Mouse (Mus musculus) hindbrain, embryonic 10.5 days (tissue): ENCODE data around the gene Phc1. TPM values are rescaled to one million over a fixed set of nuclear protein-coding genes. Genes with fewer than 3 reads are reported as not detected.

Experiments
- DNase-seq: peaks from one replicate; pipeline ENCODE4 v3.0.0-alpha.2; 2017; ENCODE audit warnings: low spot score
- H3K27ac ChIP-seq: fragments of 300-500 bp; sonication (generic); 2 replicates; pipeline ENCODE4 v1.5.1; 2016; ENCODE audit warnings: mild to moderate bottlenecking, moderate library complexity
- H3K27me3 ChIP-seq: fragments of 300-500 bp; sonication (generic); 2 replicates; pipeline ENCODE4 v1.6.1; 2016; ENCODE audit warnings: mild to moderate bottlenecking; ENCODE audit not compliant: poor library complexity, insufficient read depth, severe bottlenecking
- H3K36me3 ChIP-seq: fragments of 300-500 bp; sonication (generic); 2 replicates; pipeline ENCODE4 v1.6.1; 2016; ENCODE audit warnings: mild to moderate bottlenecking, moderate library complexity
- H3K4me1 ChIP-seq: fragments of 300-500 bp; sonication (generic); replicated peaks from 2 replicates; pipeline ENCODE4 v1.6.1; 2016; ENCODE audit warnings: mild to moderate bottlenecking
- H3K4me3 ChIP-seq: fragments of 300-500 bp; sonication (generic); 2 replicates; pipeline ENCODE4 v1.5.1; 2016; ENCODE audit warnings: mild to moderate bottlenecking, moderate library complexity
- H3K9me3 ChIP-seq: fragments of 300-500 bp; sonication (generic); 2 replicates; pipeline ENCODE4 v1.6.1; 2016; ENCODE audit warnings: mild to moderate bottlenecking, moderate library complexity
- WGBS: fragments of 180-500 bp; shearing (Covaris S2); methylation state at CpG from one replicate; pipeline ENCODE4 v1.1.7; 2016; 5-methylcytosine and 5-hydroxymethylcytosine counted together
- polyA plus RNA-seq: library from polyadenylated mRNA; unstranded; fragments of >200 nt; fragmentation: Nextera tagmentation; extraction: Ambion mirVana; gene quantifications from 2 replicates; pipeline ENCODE4 v1.2.1, GENCODE M21; 2016

Gene Phc1
- polyA plus RNA-seq, 1 experiment from 2014 or later: 29.7 TPM

GRCm38 (mm10) chr6:122288263-122288662, 52.1 kb downstream of the Phc1 start:
- no peak for DNase-seq
- Histone ChIP-seq H3K36me3 (no peaks in the 10 kb centered on the region), H3K27me3 (no peaks in the 10 kb centered on the region), H3K9me3 (no peaks in the 10 kb centered on the region), H3K4me3 (no peak overlapping the region), H3K27ac (no peak overlapping the region), H3K4me1 (no peaks in the 10 kb centered on the region)
- 48% methylated on average over 1 of the region's 1 CpGs for WGBS

GRCm38 (mm10) chr6:122284823-122285222, 55.5 kb downstream of the Phc1 start:
- Histone ChIP-seq H3K9me3 (no peaks in the 10 kb centered on the region), H3K27me3 (no peaks in the 10 kb centered on the region), H3K36me3 (no peaks in the 10 kb centered on the region), H3K27ac (no peak overlapping the region), H3K4me3 (no peak overlapping the region), H3K4me1 (no peaks in the 10 kb centered on the region)
- WGBS: 93% methylated on average over 1 of the region's 1 CpGs
- no peak for DNase-seq

- DNase-seq: no peak
- Histone ChIP-seq H3K9me3 (no peaks in the 10 kb centered on the region), H3K4me1 (no peaks in the 10 kb centered on the region), H3K36me3 (no peaks in the 10 kb centered on the region), H3K27me3 (no peaks in the 10 kb centered on the region), H3K27ac (no peak overlapping the region), H3K4me3 (no peak overlapping the region)
- 80% methylated on average over 4 of the region's 4 CpGs for WGBS
These were observed 56.1 kb downstream of the Phc1 start for GRCm38 (mm10) chr6:122284304-122284703.

GRCm38 (mm10) chr6:122283429-122283828, 56.9 kb downstream of the Phc1 start:
- WGBS: 91% methylated on average over 2 of the region's 2 CpGs
- Histone ChIP-seq H3K27ac (no peak overlapping the region), H3K4me1 (no peaks in the 10 kb centered on the region), H3K9me3 (no peaks in the 10 kb centered on the region), H3K36me3 (no peaks in the 10 kb centered on the region), H3K4me3 (no peak overlapping the region), H3K27me3 (no peaks in the 10 kb centered on the region)
- no peak for DNase-seq

GRCm38 (mm10) chr6:122282782-122283181, 57.6 kb downstream of the Phc1 start, which contains the start of gene Klrg1:
Klrg1 (minus strand) TSS chr6:122282882.
- Histone ChIP-seq H3K36me3 (no peaks in the 10 kb centered on the region), H3K27me3 (no peaks in the 10 kb centered on the region), H3K9me3 (no peaks in the 10 kb centered on the region), H3K27ac (no peak within 1 kb of the TSS), H3K4me3 (no peak within 1 kb of the TSS), H3K4me1 (no peaks in the 10 kb centered on the region)
- no peak for DNase-seq
- 85% methylated on average over 6 of the region's 6 CpGs for WGBS

GRCm38 (mm10) chr6:122276565-122276964, 63.8 kb downstream of the Phc1 start:
- Histone ChIP-seq H3K27me3 (no peaks in the 10 kb centered on the region), H3K4me3 (no peak overlapping the region), H3K4me1 (no peaks in the 10 kb centered on the region), H3K9me3 (no peaks in the 10 kb centered on the region), H3K36me3 (no peaks in the 10 kb centered on the region), H3K27ac (no peak overlapping the region)
- DNase-seq: no peak
- WGBS: 90% methylated on average over 7 of the region's 7 CpGs

GRCm38 (mm10) chr6:122274546-122274945, 65.8 kb downstream of the Phc1 start:
- H3K36me3 ChIP-seq: no peaks in the 10 kb centered on the region
- H3K27ac ChIP-seq: no peak overlapping the region
- WGBS: 74% methylated on average over 5 of the region's 5 CpGs
- H3K9me3 ChIP-seq: no peaks in the 10 kb centered on the region
- H3K4me1 ChIP-seq: no peaks in the 10 kb centered on the region
- no peaks in the 10 kb centered on the region for H3K27me3 ChIP-seq
- no peak overlapping the region for H3K4me3 ChIP-seq
- DNase-seq: no peak

GRCm38 (mm10) chr6:122270152-122270551, 70.2 kb downstream of the Phc1 start:
- no peak overlapping the region for H3K4me3 ChIP-seq
- H3K27ac ChIP-seq: no peak overlapping the region
- DNase-seq: no peak
- H3K4me1 ChIP-seq: no peaks in the 10 kb centered on the region
- H3K36me3 ChIP-seq: no peaks in the 10 kb centered on the region
- WGBS: 85% methylated on average over 11 of the region's 11 CpGs
- H3K27me3 ChIP-seq: no peaks in the 10 kb centered on the region
- H3K9me3 ChIP-seq: 0 out of 2 replicates have a peak, but pooled peaks cover 2% of the 10 kb centered on the region

- Histone ChIP-seq H3K27ac (no peak overlapping the region), H3K36me3 (no peaks in the 10 kb centered on the region), H3K9me3 (0 out of 2 replicates have a peak, but pooled peaks cover 2% of the 10 kb centered on the region), H3K4me1 (no peaks in the 10 kb centered on the region), H3K4me3 (no peak overlapping the region), H3K27me3 (no peaks in the 10 kb centered on the region)
- 95% methylated on average over 4 of the region's 4 CpGs for WGBS
- no peak for DNase-seq
These were observed 71.2 kb downstream of the Phc1 start for GRCm38 (mm10) chr6:122269170-122269569.

GRCm38 (mm10) chr6:122268561-122268960, 71.8 kb downstream of the Phc1 start:
- Histone ChIP-seq H3K27me3 (no peaks in the 10 kb centered on the region), H3K36me3 (no peaks in the 10 kb centered on the region), H3K27ac (no peak overlapping the region), H3K4me3 (no peak overlapping the region), H3K4me1 (no peaks in the 10 kb centered on the region), H3K9me3 (0 out of 2 replicates have a peak, but pooled peaks cover 2% of the 10 kb centered on the region)
- WGBS: 83% methylated on average over 3 of the region's 3 CpGs
- DNase-seq: no peak

Other genes with a start within 250 kb of the Phc1 start
- gene Klrg1, start 57.7 kb downstream of the Phc1 start, polyA plus RNA-seq: 0.21 TPM in 1 of 2 replicates, not detected in the other
- gene M6pr, start 31.8 kb downstream of the Phc1 start, polyA plus RNA-seq: 78.8 and 91.0 TPM in 2 replicates
- 36.6 and 44.2 TPM in 2 replicates for gene Rimklb, start 158.2 kb upstream of the Phc1 start, polyA plus RNA-seq
- gene Mfap5, start 165.3 kb upstream of the Phc1 start, polyA plus RNA-seq: 0.40 and 1.1 TPM in 2 replicates
- not detected in 2 replicates for gene Aicda, start 213.2 kb upstream of the Phc1 start, polyA plus RNA-seq